Mouse (Mus musculus) midbrain, postnatal 0 days (tissue): ENCODE measurements around the gene Snx33. TPM values are rescaled to one million over a fixed set of nuclear protein-coding genes. Genes with fewer than 3 reads are reported as not detected.
A peak's percentile ranks its signal among the peaks of the same experiment; 100 is the strongest.

Experiments used
- ATAC-seq: fragments of 200-750 bp; cut with Nextera tagmentation; 2 replicates; pipeline ENCODE4 v1.8.0; 2017; ENCODE audit warnings: moderate number of reproducible peaks, mild to moderate bottlenecking, moderate TSS enrichment, moderate library complexity; ENCODE audit not compliant: low FRiP score
- DNase-seq: peaks from one replicate; pipeline ENCODE4 v3.0.0-alpha.2; 2015; ENCODE audit warnings: low spot score
- H3K27ac ChIP-seq: fragments of 300-500 bp; sonication (generic); 2 replicates; pipeline ENCODE4 v1.5.1; 2014; ENCODE audit warnings: low read depth, mild to moderate bottlenecking, low read length, mixed read lengths
- H3K27me3 ChIP-seq: fragments of 300-500 bp; sonication (generic); 2 replicates; pipeline ENCODE4 v1.6.1; 2014; ENCODE audit warnings: low read length, control low read depth, mixed read lengths; ENCODE audit not compliant: insufficient read depth
- H3K36me3 ChIP-seq: fragments of 300-500 bp; sonication (generic); 2 replicates; pipeline ENCODE4 v1.6.1; 2014; ENCODE audit warnings: low read length, control low read depth, mixed read lengths; ENCODE audit not compliant: insufficient read depth
- H3K4me1 ChIP-seq: fragments of 300-500 bp; sonication (generic); 2 replicates; pipeline ENCODE4 v1.6.1; 2014; ENCODE audit warnings: mild to moderate bottlenecking, control low read depth, antibody characterized with exemption, low read length, mixed read lengths; ENCODE audit not compliant: insufficient read depth
- H3K4me2 ChIP-seq: fragments of 300-500 bp; sonication (generic); 2 replicates; pipeline ENCODE4 v1.6.1; 2014; ENCODE audit warnings: low read depth, mild to moderate bottlenecking, low read length, mixed read lengths; ENCODE audit not compliant: poor library complexity, severe bottlenecking
- H3K4me3 ChIP-seq: fragments of 300-500 bp; sonication (generic); 2 replicates; pipeline ENCODE4 v1.5.1; 2014; ENCODE audit warnings: low read depth, mild to moderate bottlenecking, low read length, moderate library complexity
- H3K9ac ChIP-seq: fragments of 300-500 bp; sonication (generic); replicated peaks from 2 replicates; pipeline ENCODE4 v1.6.1; 2014; ENCODE audit warnings: mild to moderate bottlenecking, low read length, moderate library complexity, mixed read lengths; ENCODE audit not compliant: poor library complexity, severe bottlenecking
- H3K9me3 ChIP-seq: fragments of 300-500 bp; sonication (generic); 2 replicates; pipeline ENCODE4 v1.6.1; 2016; ENCODE audit warnings: low read length, control low read depth
- CTCF ChIP-seq: IDR thresholded peaks from 2 replicates; pipeline ENCODE4 v1.5.1; 2016; ENCODE audit warnings: antibody characterized with exemption, mild to moderate bottlenecking
- WGBS: fragments of 180-500 bp; shearing (Covaris S2); extraction: QIAGEN DNeasy Blood & Tissue Kit; methylation state at CpG from one replicate; pipeline ENCODE4 v1.1.7; 2014; 5-methylcytosine and 5-hydroxymethylcytosine counted together
- polyA plus RNA-seq: library from polyadenylated mRNA; unstranded; fragments of >200 nt; fragmentation: Nextera tagmentation; extraction: Ambion mirVana; gene quantifications from 2 replicates; pipeline ENCODE4 v1.2.1, GENCODE M21; 2015
- total RNA-seq: library from RNA; depleted of rRNA; stranded (reverse); fragments of >200 nt; gene quantifications from 2 replicates; pipeline ENCODE4 v1.2.3, GENCODE M21; 2014

Snx33 gene
- total and polyA plus RNA-seq, 2 experiments from 2014 or later: 1.6 to 7.3 TPM

DNA sequence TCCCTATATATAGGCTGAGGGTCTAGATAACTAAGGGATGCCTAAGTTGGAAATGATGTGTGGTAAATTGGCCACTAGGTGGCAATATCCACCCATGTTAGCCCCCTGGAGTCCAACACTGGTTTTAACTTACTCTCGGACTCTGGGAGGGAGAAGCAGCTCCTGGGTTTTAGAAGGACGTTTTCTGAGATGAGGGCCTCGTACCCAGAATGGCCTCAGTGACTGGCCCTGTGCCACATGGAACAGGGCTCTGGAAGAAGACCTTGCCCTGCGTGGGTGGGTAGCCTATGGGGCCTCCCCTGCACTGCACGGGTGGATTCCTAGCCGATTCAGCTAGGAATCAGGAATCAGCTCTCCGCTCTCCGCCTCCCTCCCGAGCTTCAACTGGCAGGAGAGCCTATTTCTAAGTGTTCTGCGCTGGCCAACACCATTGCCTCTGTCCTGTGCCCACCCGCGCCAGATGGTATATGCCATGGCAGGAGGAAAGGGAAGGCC, 36.6 kb downstream of the Snx33 start:
- no peaks in the 10 kb centered on the region for H3K4me1 ChIP-seq
- DNase-seq (peak; percentile 90), ATAC-seq (peak; percentile 64)
- H3K27me3 ChIP-seq: 0 out of 2 replicates have a peak, but pooled peaks cover 2% of the 10 kb centered on the region
- 29% methylated on average over 12 of the region's 12 CpGs for WGBS
- no peak overlapping the region for H3K4me3 ChIP-seq
- no peaks in the 10 kb centered on the region for H3K36me3 ChIP-seq
- peak; percentile 99 for TF ChIP-seq CTCF
- no peaks in the 10 kb centered on the region for H3K9me3 ChIP-seq
- H3K27ac ChIP-seq: no peak overlapping the region
- peak overlapping the region; percentile 38 for H3K4me2 ChIP-seq
- H3K9ac ChIP-seq: no peak overlapping the region

GRCm38 (mm10) chr9:56890522-56891250, 37.5 kb downstream of the Snx33 start:
- Histone ChIP-seq H3K4me3 (no peak overlapping the region), H3K4me2 (no peak overlapping the region; the same call in 1 of the 2 replicates), H3K36me3 (no peaks in the 10 kb centered on the region), H3K9me3 (no peaks in the 10 kb centered on the region), H3K27me3 (0 out of 2 replicates have a peak, but pooled peaks cover 2% of the 10 kb centered on the region), H3K4me1 (no peaks in the 10 kb centered on the region), H3K9ac (no peak overlapping the region), H3K27ac (no peak overlapping the region)
- WGBS: 73% methylated on average over 11 of the region's 11 CpGs
- DNase-seq (no peak), ATAC-seq (no peak)
- peak; percentile 45 for TF ChIP-seq CTCF

GRCm38 (mm10) chr9:56889817-56890216, 38.4 kb downstream of the Snx33 start:
- ATAC-seq: peak; percentile 47; the same call in 1 of the 2 replicates
- TF ChIP-seq CTCF: peak; percentile 95

GRCm38 (mm10) chr9:56887581-56887980, 40.6 kb downstream of the Snx33 start:
- Histone ChIP-seq H3K27me3 (0 out of 2 replicates have a peak, but pooled peaks cover 2% of the 10 kb centered on the region), H3K36me3 (no peaks in the 10 kb centered on the region), H3K9ac (no peak overlapping the region), H3K9me3 (no peaks in the 10 kb centered on the region), H3K27ac (no peak overlapping the region), H3K4me1 (no peaks in the 10 kb centered on the region), H3K4me2 (no peak overlapping the region), H3K4me3 (no peak overlapping the region)
- DNase-seq (no peak), ATAC-seq (no peak)
- no peak for TF ChIP-seq CTCF
- 93% methylated on average over 16 of the region's 16 CpGs for WGBS

More at GRCm38 (mm10) chr9:56889817-56890216, 38.4 kb downstream of the Snx33 start:
- Histone ChIP-seq H3K36me3 (no peaks in the 10 kb centered on the region), H3K9me3 (no peaks in the 10 kb centered on the region), H3K27ac (no peak overlapping the region), H3K4me1 (no peaks in the 10 kb centered on the region), H3K9ac (no peak overlapping the region), H3K27me3 (0 out of 2 replicates have a peak, but pooled peaks cover 2% of the 10 kb centered on the region), H3K4me3 (0 out of 2 replicates have a peak overlapping the region, but pooled peaks have one; percentile 8), H3K4me2 (peak overlapping the region; percentile 49)
- peak; percentile 93 for DNase-seq
- WGBS: 9% methylated on average over 14 of the region's 14 CpGs

DNA sequence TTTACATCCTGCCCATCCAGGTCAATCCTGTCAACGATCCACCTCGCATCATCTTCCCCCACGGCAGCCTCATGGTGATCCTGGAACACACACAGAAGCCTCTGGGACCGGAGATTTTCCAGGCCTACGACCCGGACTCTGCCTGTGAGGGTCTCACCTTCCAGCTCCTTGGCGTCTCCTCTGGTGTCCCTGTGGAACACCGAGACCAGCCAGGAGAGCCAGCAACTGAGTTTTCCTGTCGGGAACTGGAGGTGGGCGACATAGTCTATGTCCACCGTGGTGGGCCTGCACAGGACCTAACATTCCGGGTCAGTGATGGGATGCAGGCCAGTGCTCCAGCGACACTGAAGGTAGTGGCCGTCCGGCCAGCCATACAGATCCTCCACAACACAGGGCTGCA, 41.6 kb downstream of the Snx33 start:
- 91% methylated on average over 15 of the region's 15 CpGs for WGBS
- Histone ChIP-seq H3K27me3 (no peaks in the 10 kb centered on the region), H3K4me1 (no peaks in the 10 kb centered on the region), H3K4me2 (no peak overlapping the region), H3K27ac (no peak overlapping the region), H3K4me3 (no peak overlapping the region), H3K9ac (no peak overlapping the region), H3K36me3 (no peaks in the 10 kb centered on the region), H3K9me3 (no peaks in the 10 kb centered on the region)
- DNase-seq (no peak), ATAC-seq (no peak)
- no peak for TF ChIP-seq CTCF

GRCm38 (mm10) chr9:56886113-56886512, 42.1 kb downstream of the Snx33 start:
- H3K9ac ChIP-seq: no peak overlapping the region
- WGBS: 62% methylated on average over 13 of the region's 13 CpGs
- no peaks in the 10 kb centered on the region for H3K27me3 ChIP-seq
- no peak overlapping the region for H3K4me3 ChIP-seq
- no peak overlapping the region for H3K27ac ChIP-seq
- DNase-seq (no peak), ATAC-seq (no peak)
- no peaks in the 10 kb centered on the region for H3K9me3 ChIP-seq
- no peak overlapping the region for H3K4me2 ChIP-seq
- no peaks in the 10 kb centered on the region for H3K4me1 ChIP-seq
- no peaks in the 10 kb centered on the region for H3K36me3 ChIP-seq
- TF ChIP-seq CTCF: peak; percentile 66
